Mouse (Mus musculus) layer of hippocampus, postnatal 10 days (tissue): Measurements from ENCODE around the gene Ddc. TPM values are rescaled to one million over a fixed set of nuclear protein-coding genes. Genes with fewer than 3 reads are reported as not detected.
A peak's percentile ranks its signal among the peaks of the same experiment; 100 is the strongest.

ENCODE experiments used
- DNase-seq, 2 experiments: peaks; one replicate each; pipeline ENCODE4 v3.0.0; 2021; ENCODE audit warnings: low spot score in 2 of 2
- total RNA-seq, 2 experiments: library from RNA; stranded (reverse); gene quantifications; 2 replicates each; pipeline ENCODE4 v1.2.3; 2021

The Ddc gene
- total RNA-seq, 2 experiments from 2014 or later = 7.1 to 8.9 TPM

DNA sequence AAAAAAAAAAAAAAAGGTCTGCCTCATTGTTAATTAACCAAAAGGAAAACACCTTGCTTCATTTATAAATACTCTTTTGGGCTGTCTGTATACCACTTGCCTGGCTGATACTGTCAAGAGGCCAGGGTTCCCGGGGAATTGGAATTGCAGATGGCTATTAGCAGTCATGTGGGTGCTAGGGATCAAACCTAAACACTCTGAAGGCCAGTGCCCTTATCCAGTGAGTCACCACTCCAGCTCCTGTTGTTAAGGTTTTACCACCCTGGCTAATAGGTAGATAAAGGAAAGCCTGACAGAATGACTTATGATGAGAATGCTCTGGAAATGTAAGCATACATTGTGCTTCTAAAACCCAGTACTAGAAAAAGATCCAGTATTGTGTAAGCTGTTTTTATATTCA is 103.3 kb downstream of the Ddc start:
- no peak for DNase-seq

DNA sequence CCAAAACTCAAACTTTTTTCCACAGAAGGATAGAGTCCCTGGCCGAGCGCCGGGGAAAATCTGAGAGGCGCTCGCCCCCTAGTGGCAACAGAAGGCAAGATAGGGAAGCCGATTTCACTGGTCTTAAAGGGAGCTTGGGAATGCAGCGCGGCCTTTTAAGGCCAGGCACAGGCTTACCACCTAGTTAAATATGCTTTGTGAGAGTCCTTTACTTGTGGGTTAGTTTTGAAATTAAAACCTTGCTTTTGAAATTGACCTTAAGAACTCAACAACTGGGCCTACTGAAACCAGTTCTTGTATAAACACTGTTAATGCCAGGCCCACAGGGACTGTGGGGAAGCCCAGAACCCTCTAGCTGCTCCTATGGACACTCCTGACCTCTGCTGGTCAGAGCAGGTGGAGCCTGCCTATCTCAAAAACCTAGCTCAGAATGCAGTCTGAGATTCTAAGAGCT is 109.4 kb downstream of the Ddc start:
- peak; percentile 80 to 87 for DNase-seq

DNA sequence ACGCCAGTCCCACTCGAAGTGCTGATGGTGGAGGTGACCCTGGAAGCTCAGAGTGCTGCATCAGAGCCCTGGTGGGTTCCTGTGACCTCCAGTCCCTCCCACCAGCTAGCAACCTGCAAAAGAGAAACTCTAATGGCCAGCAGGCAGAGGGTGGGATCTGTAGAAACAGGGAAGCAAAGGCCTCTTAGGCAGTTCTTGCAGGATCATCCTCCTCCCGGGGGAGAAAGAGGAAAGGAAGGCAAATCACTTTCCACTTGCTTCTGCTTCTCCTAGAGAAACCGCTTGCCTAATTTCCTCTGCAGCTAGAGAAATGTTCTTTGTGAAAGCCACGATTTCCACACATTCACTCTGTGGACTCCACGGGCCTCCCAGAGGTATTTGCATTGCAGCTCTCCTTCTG is 112.5 kb downstream of the Ddc start:
- DNase-seq = no peak

- no peak for DNase-seq
Measured at GRCm38 (mm10) chr11:11781728-11782127, 116.2 kb downstream of the Ddc start.

DNA sequence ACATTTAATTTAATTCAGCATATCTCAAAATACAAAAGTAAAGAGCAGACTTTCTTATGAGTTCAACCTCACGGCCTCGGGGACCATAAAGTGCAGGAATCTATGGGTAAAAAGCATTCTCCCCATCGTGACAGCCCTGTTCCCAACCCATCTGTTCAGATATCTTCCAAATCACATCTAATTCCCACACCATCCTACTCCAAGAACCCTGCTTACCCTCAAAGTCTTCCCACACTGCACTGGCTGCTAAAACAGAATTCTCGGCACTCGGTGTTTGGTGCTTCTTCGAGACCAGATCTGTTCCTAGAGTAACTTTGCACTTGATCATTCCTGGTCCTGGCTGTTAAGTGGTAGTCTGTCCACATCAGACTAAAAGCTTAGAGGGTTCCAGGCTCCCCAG is 119.6 kb downstream of the Ddc start:
- DNase-seq = no peak

- DNase-seq = no peak
Measured at GRCm38 (mm10) chr11:11777796-11778195, 120.1 kb downstream of the Ddc start.

- no peak for DNase-seq
Measured at GRCm38 (mm10) chr11:11777246-11777645, 120.7 kb downstream of the Ddc start.

GRCm38 (mm10) chr11:11776822-11777174 is 121.1 kb downstream of the Ddc start:
- DNase-seq = no peak

- DNase-seq = no peak
Measured at GRCm38 (mm10) chr11:11776071-11776821, 121.7 kb downstream of the Ddc start.

DNA sequence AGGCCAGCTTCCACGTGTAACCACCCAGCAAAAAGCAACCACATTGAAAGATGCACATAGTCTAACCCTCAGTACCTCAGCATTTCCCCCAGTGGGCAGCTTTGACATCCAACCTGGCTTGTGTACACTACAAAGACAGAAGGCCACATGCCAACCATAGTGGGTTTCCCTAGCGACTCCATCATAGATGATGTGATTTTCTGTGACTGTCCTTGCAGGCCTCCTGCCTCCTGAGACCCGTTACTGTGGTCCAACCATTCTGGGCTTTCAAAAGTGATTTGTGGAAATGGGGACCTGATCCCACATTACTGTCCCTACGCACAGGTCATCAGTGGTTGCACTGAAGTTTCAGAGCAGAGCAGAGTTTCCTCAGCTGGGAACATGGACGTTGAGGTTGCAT is 123.1 kb downstream of the Ddc start:
- DNase-seq = no peak

GRCm38 (mm10) chr11:11774384-11774783 is 123.6 kb downstream of the Ddc start:
- DNase-seq = no peak

- no peak for DNase-seq
Measured at GRCm38 (mm10) chr11:11772196-11772595, 125.7 kb downstream of the Ddc start.

DNA sequence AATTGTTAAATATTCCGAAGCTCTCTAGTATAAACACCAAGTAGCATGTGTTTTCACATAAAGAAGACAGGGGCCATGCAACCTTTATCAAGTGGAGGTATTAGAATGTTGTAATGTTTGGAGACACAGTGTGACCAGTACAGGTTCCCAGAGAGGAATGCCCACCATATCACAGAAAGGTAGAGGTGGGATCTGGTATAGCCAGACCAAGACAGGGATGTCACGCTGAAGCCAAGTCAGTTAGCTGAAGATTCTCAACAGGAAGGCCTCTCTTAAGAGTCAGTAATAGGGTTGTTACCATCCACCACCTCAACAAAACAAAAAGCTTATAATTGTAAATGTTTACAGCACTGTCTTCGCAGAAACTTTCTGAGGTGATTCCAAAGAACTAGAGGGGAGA is 127.3 kb downstream of the Ddc start:
- DNase-seq = no peak

GRCm38 (mm10) chr11:11769281-11769680 is 128.7 kb downstream of the Ddc start:
- DNase-seq = no peak

GRCm38 (mm10) chr11:11768057-11768456 is 129.9 kb downstream of the Ddc start:
- no peak for DNase-seq

GRCm38 (mm10) chr11:11766736-11767135 is 131.2 kb downstream of the Ddc start:
- DNase-seq = no peak

DNA sequence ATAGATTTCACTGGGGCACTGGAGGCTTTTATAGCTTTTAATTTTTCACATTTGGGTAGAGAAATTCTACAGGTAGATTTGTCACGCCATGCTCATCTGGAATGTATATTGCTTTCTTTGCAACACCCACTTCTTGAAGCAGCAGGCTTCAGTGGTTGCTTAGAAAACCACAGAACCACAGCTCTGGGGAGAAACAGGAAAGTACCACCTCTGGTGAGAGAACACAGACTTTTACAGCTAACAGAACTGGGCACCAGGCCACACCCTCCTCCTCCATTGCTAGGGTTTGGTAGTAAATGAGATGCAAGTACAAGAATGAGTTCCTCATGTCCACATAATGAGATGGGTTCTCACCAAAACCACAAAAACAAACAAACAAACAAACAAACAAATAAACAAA is 131.8 kb downstream of the Ddc start:
- no peak for DNase-seq

DNA sequence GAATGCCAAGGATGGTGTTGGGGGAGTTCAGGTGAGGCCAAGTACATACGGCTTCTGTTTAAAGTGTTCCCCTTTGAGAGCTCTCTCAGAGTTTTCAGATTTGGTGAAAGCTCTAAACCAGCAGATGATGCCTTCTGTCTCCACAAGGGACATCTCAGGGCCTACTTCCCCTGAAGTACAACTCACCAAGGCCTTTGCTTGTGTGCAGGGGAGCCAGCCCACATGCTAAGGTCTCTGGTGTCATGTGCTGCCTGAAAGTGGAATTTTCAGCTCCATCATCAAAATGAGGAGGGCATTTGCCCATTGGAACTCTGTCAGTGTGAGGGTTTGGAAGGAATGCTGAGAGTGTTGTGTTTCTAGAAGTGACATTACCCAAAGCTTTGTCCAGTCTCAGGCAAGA is 132.5 kb downstream of the Ddc start:
- no peak for DNase-seq

Other genes with a start within 250 kb of the Ddc start
- 1 to 10 TPM; 2.7 to 3.4 TPM for gene Ikzf1, start 213.1 kb downstream of the Ddc start, total RNA-seq
- gene Fignl1, start 89.2 kb downstream of the Ddc start, total RNA-seq = 1 to 10 TPM; 2.1 to 2.9 TPM
- gene Grb10, start 140.5 kb upstream of the Ddc start, total RNA-seq = 10 to 100 TPM; 33.8 to 34.6 TPM